Mouse (Mus musculus) liver, embryonic 11.5 days (tissue): Measurements from ENCODE around the gene Pim3. TPM values are rescaled to one million over a fixed set of nuclear protein-coding genes. Genes with fewer than 3 reads are reported as not detected.

Experiments used
- ATAC-seq: fragments of 200-750 bp; cut with Nextera tagmentation; replicated peaks from 2 replicates; pipeline ENCODE4 v1.8.0; 2017; ENCODE audit warnings: moderate number of reproducible peaks, mild to moderate bottlenecking, moderate TSS enrichment, moderate library complexity; ENCODE audit not compliant: low FRiP score
- DNase-seq: peaks from one replicate; pipeline ENCODE4 v3.0.0-alpha.2; 2017; ENCODE audit warnings: low spot score
- H3K27ac ChIP-seq: fragments of 300-500 bp; sonication (generic); 2 replicates; pipeline ENCODE4 v1.5.1; 2014; ENCODE audit warnings: mild to moderate bottlenecking, low read depth, low read length, control low read depth
- H3K27me3 ChIP-seq: fragments of 300-500 bp; sonication (generic); replicated peaks from 2 replicates; pipeline ENCODE4 v1.6.1; 2014; ENCODE audit warnings: low read length, mixed read lengths; ENCODE audit not compliant: control insufficient read depth, insufficient read depth
- H3K36me3 ChIP-seq: fragments of 300-500 bp; sonication (generic); 2 replicates; pipeline ENCODE4 v1.6.1; 2014; ENCODE audit warnings: mild to moderate bottlenecking, low read length, moderate library complexity, mixed read lengths; ENCODE audit not compliant: control insufficient read depth, insufficient read depth
- H3K4me1 ChIP-seq: fragments of 300-500 bp; sonication (generic); replicated peaks from 2 replicates; pipeline ENCODE4 v1.6.1; 2014; ENCODE audit warnings: low read length, mixed read lengths; ENCODE audit not compliant: control insufficient read depth, insufficient read depth
- H3K4me2 ChIP-seq: fragments of 300-500 bp; sonication (generic); 2 replicates; pipeline ENCODE4 v1.6.1; 2014; ENCODE audit warnings: mild to moderate bottlenecking, control low read depth, moderate library complexity
- H3K4me3 ChIP-seq: fragments of 300-500 bp; sonication (generic); 2 replicates; pipeline ENCODE4 v1.5.1; 2014; ENCODE audit warnings: low read depth, low read length, control low read depth
- H3K9ac ChIP-seq: fragments of 300-500 bp; sonication (generic); 2 replicates; pipeline ENCODE4 v1.6.1; 2014; ENCODE audit warnings: low read depth, low read length, control low read depth
- H3K9me3 ChIP-seq: fragments of 300-500 bp; sonication (generic); 2 replicates; pipeline ENCODE4 v1.6.1; 2016; ENCODE audit warnings: low read length, inconsistent platforms, mixed read lengths; ENCODE audit not compliant: control insufficient read depth
- WGBS: fragments of 180-500 bp; shearing (Covaris S2); extraction: QIAGEN DNeasy Blood & Tissue Kit; methylation state at CpG from one replicate; pipeline ENCODE4 v1.1.7; 2014; 5-methylcytosine and 5-hydroxymethylcytosine counted together
- polyA plus RNA-seq: library from polyadenylated mRNA; unstranded; fragments of >200 nt; fragmentation: Nextera tagmentation; extraction: Ambion mirVana; gene quantifications from 2 replicates; pipeline ENCODE4 v1.2.1, GENCODE M21; 2014

Pim3 gene
- polyA plus RNA-seq, 1 experiment from 2014 or later = 35.9 TPM

DNA sequence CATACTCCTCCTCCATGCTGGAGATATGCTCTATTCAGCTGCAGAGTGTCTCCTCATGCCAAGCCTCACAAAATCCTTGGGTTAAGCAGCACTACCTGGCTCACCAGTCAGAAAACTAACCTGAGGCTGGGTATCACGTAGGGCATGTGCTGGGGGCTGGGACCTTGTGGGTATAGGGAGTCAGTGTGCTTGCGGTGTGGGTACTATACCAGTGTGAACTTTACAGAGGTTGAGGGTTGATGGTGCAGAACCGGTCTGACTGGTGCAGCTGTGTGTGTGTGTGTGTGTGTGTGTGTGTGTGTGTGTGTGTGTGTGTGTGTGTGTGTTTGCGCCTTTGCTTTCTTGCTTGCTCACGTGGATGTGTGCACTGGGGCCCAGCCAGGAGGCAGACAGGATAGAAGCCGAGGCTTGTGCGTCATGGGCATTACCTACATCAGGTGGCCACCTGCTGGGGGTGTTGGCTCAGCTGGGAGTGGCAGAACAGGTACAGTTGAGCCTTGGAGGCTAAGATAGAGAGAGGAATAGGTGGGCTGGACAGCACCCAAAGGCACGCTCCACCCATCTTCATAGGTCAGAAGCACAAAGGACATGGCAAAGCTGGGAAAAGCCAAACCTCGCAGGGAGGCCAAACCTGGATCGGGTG lies 10.4 kb upstream of the Pim3 start:
- WGBS = 77% methylated on average over 10 of the region's 10 CpGs
- Histone ChIP-seq H3K4me3 (no peak overlapping the region), H3K9ac (no peak overlapping the region), H3K27me3 (no peaks in the 10 kb centered on the region), H3K4me1 (peaks cover 10% of the 10 kb centered on the region; the same call in 1 of the 2 replicates), H3K9me3 (no peaks in the 10 kb centered on the region), H3K4me2 (no peak overlapping the region), H3K27ac (no peak overlapping the region), H3K36me3 (no peaks in the 10 kb centered on the region)
- DNase-seq (no peak), ATAC-seq (no peak)

GRCm38 (mm10) chr15:88853106-88853505 lies 8.9 kb upstream of the Pim3 start:
- no peak overlapping the region for H3K27ac ChIP-seq

GRCm38 (mm10) chr15:88854119-88854968 lies 7.6 kb upstream of the Pim3 start:
- H3K27ac ChIP-seq = no peak overlapping the region
- H3K4me3 ChIP-seq = no peak overlapping the region
- no peak overlapping the region for H3K4me2 ChIP-seq
- DNase-seq = no peak
- peaks cover 10% of the 10 kb centered on the region; the same call in 1 of the 2 replicates for H3K4me1 ChIP-seq
- no peaks in the 10 kb centered on the region for H3K9me3 ChIP-seq
- H3K36me3 ChIP-seq = no peaks in the 10 kb centered on the region
- 39% methylated on average over 6 of the region's 6 CpGs for WGBS
- H3K27me3 ChIP-seq = no peaks in the 10 kb centered on the region
- no peak overlapping the region for H3K9ac ChIP-seq
- ATAC-seq = no peak

More at GRCm38 (mm10) chr15:88853106-88853505, 8.9 kb upstream of the Pim3 start:
- WGBS = 82% methylated on average over 9 of the region's 9 CpGs
- Histone ChIP-seq H3K9ac (no peak overlapping the region), H3K36me3 (no peaks in the 10 kb centered on the region), H3K9me3 (no peaks in the 10 kb centered on the region), H3K4me1 (peaks cover 10% of the 10 kb centered on the region; the same call in 1 of the 2 replicates), H3K4me3 (no peak overlapping the region), H3K4me2 (no peak overlapping the region), H3K27me3 (no peaks in the 10 kb centered on the region)
- no peak for ATAC-seq
- no peak for DNase-seq

- H3K27ac ChIP-seq = no peak overlapping the region
- peaks cover 10% of the 10 kb centered on the region; the same call in 1 of the 2 replicates for H3K4me1 ChIP-seq
- no peaks in the 10 kb centered on the region for H3K27me3 ChIP-seq
- DNase-seq = no peak
- no peak overlapping the region for H3K4me3 ChIP-seq
- no peaks in the 10 kb centered on the region for H3K9me3 ChIP-seq
- no peak overlapping the region for H3K9ac ChIP-seq
- ATAC-seq = no peak
- no peak overlapping the region for H3K4me2 ChIP-seq
- 46% methylated on average over 15 of the region's 15 CpGs for WGBS
- H3K36me3 ChIP-seq = no peaks in the 10 kb centered on the region
Observed at GRCm38 (mm10) chr15:88854969-88855830, 6.8 kb upstream of the Pim3 start.

DNA sequence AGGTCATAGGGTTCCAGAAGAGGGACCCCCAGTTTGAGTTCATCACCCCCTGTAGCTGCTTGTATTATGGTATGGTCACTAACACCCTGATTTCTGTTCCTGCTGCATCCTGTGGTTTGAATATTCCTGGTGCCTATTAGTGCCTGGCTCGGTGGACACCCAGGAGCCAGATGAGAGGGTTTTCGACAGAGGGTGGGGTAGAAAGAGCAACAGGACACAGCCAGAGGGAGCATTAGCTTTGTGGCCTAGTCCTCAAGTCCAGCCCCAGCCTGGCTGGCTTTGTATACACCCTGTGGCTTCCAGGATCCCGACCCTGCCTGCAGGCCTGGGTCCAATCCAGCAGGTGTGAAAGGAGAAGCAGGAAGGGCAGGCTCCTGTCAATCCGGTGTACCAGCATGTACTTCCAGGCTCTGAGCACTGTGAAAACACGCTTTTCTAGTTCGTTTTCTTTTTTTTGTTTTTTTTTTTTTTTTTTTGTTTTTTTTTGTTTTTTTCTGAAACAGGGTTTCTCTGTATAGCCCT lies 6.0 kb upstream of the Pim3 start:
- Histone ChIP-seq H3K4me1 (0 out of 2 replicates have a peak, but pooled peaks cover 7% of the 10 kb centered on the region), H3K36me3 (no peaks in the 10 kb centered on the region), H3K27ac (no peak overlapping the region), H3K27me3 (no peaks in the 10 kb centered on the region), H3K9ac (no peak overlapping the region), H3K4me3 (no peak overlapping the region), H3K9me3 (no peaks in the 10 kb centered on the region), H3K4me2 (no peak overlapping the region)
- ATAC-seq (no peak), DNase-seq (no peak)
- WGBS = 74% methylated on average over 6 of the region's 6 CpGs

- Histone ChIP-seq H3K4me1 (peaks cover 10% of the 10 kb centered on the region; the same call in 1 of the 2 replicates), H3K36me3 (no peaks in the 10 kb centered on the region), H3K27ac (no peak overlapping the region), H3K9me3 (no peaks in the 10 kb centered on the region), H3K9ac (no peak overlapping the region), H3K4me3 (no peak overlapping the region), H3K27me3 (no peaks in the 10 kb centered on the region), H3K4me2 (no peak overlapping the region)
- DNase-seq = no peak
- 80% methylated on average over 5 of the region's 5 CpGs for WGBS
- ATAC-seq = no peak
Observed at GRCm38 (mm10) chr15:88856613-88857012, 5.4 kb upstream of the Pim3 start.

DNA sequence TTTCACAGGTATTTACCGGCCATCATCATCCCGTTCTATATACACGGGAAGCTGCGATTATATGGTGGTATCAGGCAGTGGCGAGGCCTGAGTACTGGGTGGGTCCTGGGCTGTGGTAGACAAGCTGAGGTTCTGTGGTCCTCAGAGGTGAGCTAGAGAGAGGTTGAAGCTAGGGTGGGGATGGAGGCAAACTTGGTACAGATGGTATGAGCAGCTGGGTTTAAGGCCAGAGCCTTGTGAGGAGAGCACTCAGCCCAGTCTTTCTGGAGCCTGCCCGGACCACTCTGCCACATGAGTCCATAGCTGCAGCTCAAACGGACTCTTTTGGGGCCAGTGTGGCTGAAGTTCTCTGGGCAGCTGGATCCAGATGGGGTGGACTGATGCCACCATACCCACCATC lies 4.6 kb upstream of the Pim3 start:
- Histone ChIP-seq H3K36me3 (no peaks in the 10 kb centered on the region), H3K27ac (no peak overlapping the region), H3K4me2 (no peak overlapping the region), H3K4me3 (no peak overlapping the region), H3K4me1 (peaks cover 11% of the 10 kb centered on the region; the same call in 1 of the 2 replicates), H3K27me3 (no peaks in the 10 kb centered on the region), H3K9ac (no peak overlapping the region), H3K9me3 (no peaks in the 10 kb centered on the region)
- 89% methylated on average over 7 of the region's 7 CpGs for WGBS
- DNase-seq (no peak), ATAC-seq (no peak)

- ATAC-seq (no peak), DNase-seq (no peak)
- WGBS = 87% methylated on average over 3 of the region's 3 CpGs
- Histone ChIP-seq H3K4me2 (no peak overlapping the region), H3K9ac (no peak overlapping the region), H3K36me3 (no peaks in the 10 kb centered on the region), H3K27me3 (no peaks in the 10 kb centered on the region), H3K9me3 (no peaks in the 10 kb centered on the region), H3K4me3 (no peak overlapping the region), H3K27ac (no peak overlapping the region), H3K4me1 (peaks cover 11% of the 10 kb centered on the region; the same call in 1 of the 2 replicates)
Observed at GRCm38 (mm10) chr15:88858141-88858541, 3.8 kb upstream of the Pim3 start.
